Mouse (Mus musculus) urinary bladder, adult 18-20 months (tissue): ENCODE measurements around the gene Ear14.
"Not testable (repeated sequence)": the region's sequence is repeated elsewhere in the genome, so short reads cannot be mapped to it uniquely, and the experiment has no call there.

Source experiments
- DNase-seq, 2 experiments: peaks; one replicate each; pipeline ENCODE4 v3.0.0; 2022; ENCODE audit warnings: low spot score in 2 of 2, mixed read lengths in 2 of 2

The Ear14 gene

GRCm38 (mm10) chr14:51252206-51252605, 49.0 kb downstream of the Ear14 start:
- DNase-seq = not testable (repeated sequence)

DNA sequence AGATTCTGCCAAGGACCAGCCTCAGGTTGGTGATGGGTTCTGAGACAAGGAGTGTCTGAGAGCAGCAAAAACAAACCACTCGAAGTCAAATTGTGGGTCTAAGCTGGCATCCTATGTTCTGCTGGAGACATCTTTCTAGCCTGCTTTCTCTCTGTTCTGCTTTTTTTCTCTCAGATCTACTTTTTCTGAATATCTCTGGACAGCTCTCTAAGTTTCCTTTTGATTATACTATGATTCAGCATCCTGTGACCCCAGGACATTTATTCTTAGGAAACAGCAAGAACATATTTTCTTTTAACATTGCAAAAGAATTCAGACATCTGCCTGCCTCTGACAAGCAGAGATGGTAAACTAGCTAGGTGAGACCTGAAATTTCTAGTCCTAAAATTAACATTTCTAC, 50.4 kb downstream of the Ear14 start:
- no peak for DNase-seq
